Mouse (Mus musculus) heart, adult 8-10 months (tissue): Measurements from ENCODE around the gene Cd207. TPM values are rescaled to one million over a fixed set of nuclear protein-coding genes. Genes with fewer than 3 reads are reported as not detected.

Experiments used
- DNase-seq: peaks from one replicate; pipeline ENCODE4 v3.0.0; 2022; ENCODE audit warnings: low spot score
- total RNA-seq, 4 experiments: library from RNA; stranded (reverse); gene quantifications; 2 replicates each; pipeline ENCODE4 v1.2.4; 2022

Cd207 gene
- 1 to 10 TPM in 1 of 4 experiments, under 1 TPM in 3; 0.46 to 1.1 (median 0.75) TPM for total RNA-seq

GRCm38 (mm10) chr6:83677757-83678156, at the start of gene Cd207:
Cd207 (minus strand) TSS chr6:83677857.
- DNase-seq = no peak

- no peak for DNase-seq
Observed at GRCm38 (mm10) chr6:83727178-83727577, 49.5 kb upstream of the Cd207 start.

- DNase-seq = no peak
Observed at GRCm38 (mm10) chr6:83722526-83722925, 44.9 kb upstream of the Cd207 start.

- no peak for DNase-seq
Observed at GRCm38 (mm10) chr6:83717026-83717425, 39.4 kb upstream of the Cd207 start.

GRCm38 (mm10) chr6:83715461-83716196, 38.0 kb upstream of the Cd207 start:
- DNase-seq = no peak

- DNase-seq = no peak
Observed at GRCm38 (mm10) chr6:83714221-83715123, 36.8 kb upstream of the Cd207 start.

- no peak for DNase-seq
Observed at GRCm38 (mm10) chr6:83713271-83714136, 35.8 kb upstream of the Cd207 start.

GRCm38 (mm10) chr6:83711725-83712475, 34.2 kb upstream of the Cd207 start:
- no peak for DNase-seq

GRCm38 (mm10) chr6:83711067-83711675, 33.5 kb upstream of the Cd207 start, which contains the start of gene Vax2:
Vax2 (plus strand) TSS chr6:83711264.
- DNase-seq = peak; percentile 35

GRCm38 (mm10) chr6:83710361-83711066, 32.9 kb upstream of the Cd207 start:
- DNase-seq = no peak

- no peak for DNase-seq
Observed at GRCm38 (mm10) chr6:83707738-83708510, 30.3 kb upstream of the Cd207 start.

- no peak for DNase-seq
Observed at GRCm38 (mm10) chr6:83704701-83705100, 27.0 kb upstream of the Cd207 start.

GRCm38 (mm10) chr6:83704294-83704693, 26.6 kb upstream of the Cd207 start:
- DNase-seq = no peak

GRCm38 (mm10) chr6:83703722-83704078, 26.0 kb upstream of the Cd207 start:
- DNase-seq = no peak

- no peak for DNase-seq
Observed at GRCm38 (mm10) chr6:83703000-83703721, 25.5 kb upstream of the Cd207 start.

- no peak for DNase-seq
Observed at GRCm38 (mm10) chr6:83702146-83702999, 24.7 kb upstream of the Cd207 start.

- no peak for DNase-seq
Observed at GRCm38 (mm10) chr6:83701001-83701400, 23.3 kb upstream of the Cd207 start.
